Mouse (Mus musculus) kidney, adult 2 months (tissue): ENCODE data around the gene Olfr1360. TPM values are rescaled to one million over a fixed set of nuclear protein-coding genes. Genes with fewer than 3 reads are reported as not detected.

ENCODE experiments used
- DNase-seq: peaks from one replicate; pipeline ENCODE4 v3.0.0; 2021
- H3K27ac ChIP-seq: fragments of 200-500 bp; 2 replicates; pipeline ENCODE4 v1.5.1; 2012; ENCODE audit warnings: low read depth, low read length, control low read depth, inconsistent platforms; ENCODE audit not compliant: insufficient read depth
- H3K27me3 ChIP-seq: fragments of 200-500 bp; replicated peaks from 2 replicates; pipeline ENCODE4 v1.6.1; 2012; ENCODE audit warnings: mild to moderate bottlenecking, moderate library complexity, low read length, inconsistent platforms; ENCODE audit not compliant: control insufficient read depth, insufficient read depth
- H3K36me3 ChIP-seq: fragments of 200-500 bp; 2 replicates; pipeline ENCODE4 v1.6.1; 2012; ENCODE audit warnings: mild to moderate bottlenecking, moderate library complexity, low read length, inconsistent platforms; ENCODE audit not compliant: control insufficient read depth, insufficient read depth
- H3K4me1 ChIP-seq: fragments of 200-500 bp; 2 replicates; pipeline ENCODE4 v1.6.1; 2011; ENCODE audit warnings: low read length; ENCODE audit not compliant: control insufficient read depth, insufficient read depth
- H3K4me3 ChIP-seq: fragments of 200-500 bp; 2 replicates; pipeline ENCODE4 v1.5.1; 2011; ENCODE audit warnings: mild to moderate bottlenecking, low read depth, low read length, control low read depth; ENCODE audit not compliant: insufficient read depth
- CTCF ChIP-seq: fragments of 200-500 bp; conservative IDR thresholded peaks from 2 replicates; pipeline ENCODE4 v1.5.1; 2011; ENCODE audit warnings: low read depth, mild to moderate bottlenecking, control low read depth, low read length, moderate library complexity, mixed read lengths; ENCODE audit not compliant: insufficient read depth, insufficient read length
- POLR2A ChIP-seq: fragments of 200-500 bp; IDR thresholded peaks from one replicate; pipeline ENCODE4 v1.6.1; 2011; ENCODE audit warnings: low read depth, low read length, control low read depth
- WGBS: fragments of 180-500 bp; shearing (Covaris S2); methylation state at CpG from one replicate; pipeline ENCODE4 v1.1.7; 2018; 5-methylcytosine and 5-hydroxymethylcytosine counted together
- polyA plus RNA-seq: library from polyadenylated mRNA; depleted of rRNA; stranded (reverse); fragments of >200 nt; gene quantifications from 2 replicates; pipeline ENCODE4 v1.2.3, GENCODE M21; 2012; rRNA removed

Gene Olfr1360
- polyA plus RNA-seq, 1 experiment: not detected

- Histone ChIP-seq H3K27me3 (no peaks in the 10 kb centered on the region), H3K27ac (no peak overlapping the region), H3K36me3 (no peaks in the 10 kb centered on the region), H3K4me3 (no peak overlapping the region), H3K4me1 (no peaks in the 10 kb centered on the region)
- DNase-seq: no peak
- no peak for TF ChIP-seq POLR2A
- no peak for TF ChIP-seq CTCF
- 67% methylated on average over 4 of the region's 4 CpGs for WGBS
Observed at GRCm38 (mm10) chr13:21706669-21707068, 29.5 kb upstream of the Olfr1360 start.

- H3K36me3 ChIP-seq: no peaks in the 10 kb centered on the region
- TF ChIP-seq POLR2A (no peak), CTCF (no peak)
- no peak within 1 kb of the TSS for H3K27ac ChIP-seq
- H3K4me1 ChIP-seq: no peaks in the 10 kb centered on the region
- H3K27me3 ChIP-seq: no peaks in the 10 kb centered on the region; the same call in 1 of the 2 replicates
- H3K4me3 ChIP-seq: no peak within 1 kb of the TSS
- DNase-seq: no peak
Observed at GRCm38 (mm10) chr13:21697811-21698210, 20.6 kb upstream of the Olfr1360 start, which contains the start of gene Olfr1359. Gene Olfr1359, plus strand, starts transcription at chr13:21698111.

- no peak within 1 kb of the TSS for H3K4me3 ChIP-seq
- no peak for DNase-seq
- no peak for TF ChIP-seq POLR2A
- no peak for TF ChIP-seq CTCF
- H3K4me1 ChIP-seq: no peaks in the 10 kb centered on the region
- no peaks in the 10 kb centered on the region for H3K27me3 ChIP-seq
- 39% methylated on average over 2 of the region's 2 CpGs for WGBS
- no peaks in the 10 kb centered on the region for H3K36me3 ChIP-seq
- H3K27ac ChIP-seq: no peak within 1 kb of the TSS
Observed at GRCm38 (mm10) chr13:21663286-21663685, 13.9 kb downstream of the Olfr1360 start, which contains the start of gene Olfr1361. Gene Olfr1361, minus strand, starts transcription at chr13:21663386.

- TF ChIP-seq CTCF: no peak
- no peak for TF ChIP-seq POLR2A
- Histone ChIP-seq H3K4me1 (no peaks in the 10 kb centered on the region), H3K4me3 (no peak within 1 kb of the TSS), H3K27me3 (no peaks in the 10 kb centered on the region), H3K27ac (no peak within 1 kb of the TSS), H3K36me3 (no peaks in the 10 kb centered on the region)
- DNase-seq: no peak
- WGBS: 75% methylated on average over 2 of the region's 2 CpGs
Observed at GRCm38 (mm10) chr13:21642418-21642817, 34.8 kb downstream of the Olfr1360 start, which contains the start of gene Olfr11. Gene Olfr11, minus strand, starts transcription at chr13:21642518.

Other genes with a start within 250 kb of the Olfr1360 start
- gene Pgbd1, start 236.3 kb downstream of the Olfr1360 start, polyA plus RNA-seq: 1.1 and 1.2 TPM in 2 replicates
- gene Zscan26, start 223.7 kb downstream of the Olfr1360 start, polyA plus RNA-seq: 13.7 and 14.7 TPM in 2 replicates
- gene Nkapl, start 208.9 kb downstream of the Olfr1360 start, polyA plus RNA-seq: 0.13 and 0.23 TPM in 2 replicates
- 0.54 and 0.56 TPM in 2 replicates for gene Zkscan4, start 198.5 kb downstream of the Olfr1360 start, polyA plus RNA-seq
- not detected in 2 replicates for gene Gm10065, start 198.0 kb downstream of the Olfr1360 start, polyA plus RNA-seq
- 0.26 and 0.34 TPM in 2 replicates for gene AK157302, start 182.2 kb downstream of the Olfr1360 start, polyA plus RNA-seq
- gene Gm11273, start 176.0 kb downstream of the Olfr1360 start, polyA plus RNA-seq: 54.6 and 55.1 TPM in 2 replicates
- gene Zkscan8, start 146.3 kb downstream of the Olfr1360 start, polyA plus RNA-seq: 3.0 and 4.2 TPM in 2 replicates
- not detected in 2 replicates for gene Olfr1366, start 134.6 kb downstream of the Olfr1360 start, polyA plus RNA-seq
- not detected in 2 replicates for gene Olfr1535, start 117.5 kb downstream of the Olfr1360 start, polyA plus RNA-seq
- gene Olfr1364, start 95.6 kb downstream of the Olfr1360 start, polyA plus RNA-seq: not detected in 2 replicates
- gene Olfr1362, start 63.4 kb downstream of the Olfr1360 start, polyA plus RNA-seq: not detected in 2 replicates
- not detected in 2 replicates for gene Olfr11, start 34.9 kb downstream of the Olfr1360 start, polyA plus RNA-seq
- gene Olfr1361, start 14.0 kb downstream of the Olfr1360 start, polyA plus RNA-seq: not detected in 2 replicates
- not detected in 2 replicates for gene Olfr1359, start 20.7 kb upstream of the Olfr1360 start, polyA plus RNA-seq
- 1.0 TPM in 1 of 2 replicates, not detected in the other for gene Hist1h2bl, start 38.7 kb upstream of the Olfr1360 start, polyA plus RNA-seq
- gene Hist1h2ai, start 39.0 kb upstream of the Olfr1360 start, polyA plus RNA-seq: 0.49 and 1.2 TPM in 2 replicates
- gene Hist1h3h, start 40.3 kb upstream of the Olfr1360 start, polyA plus RNA-seq: 1.1 and 2.2 TPM in 2 replicates
- gene Hist1h2bm, start 44.6 kb upstream of the Olfr1360 start, polyA plus RNA-seq: 0.24 and 0.38 TPM in 2 replicates
- 0.75 and 1.1 TPM in 2 replicates for gene Hist1h4j, start 57.7 kb upstream of the Olfr1360 start, polyA plus RNA-seq
- gene Hist1h4k, start 73.1 kb upstream of the Olfr1360 start, polyA plus RNA-seq: 2.6 and 6.8 TPM in 2 replicates
- gene Hist1h2ak, start 76.4 kb upstream of the Olfr1360 start, polyA plus RNA-seq: 0.72 and 0.77 TPM in 2 replicates
- not detected in 2 replicates for gene Hist1h2bn, start 76.7 kb upstream of the Olfr1360 start, polyA plus RNA-seq
- gene Hist1h1b, start 103.2 kb upstream of the Olfr1360 start, polyA plus RNA-seq: 0.14 TPM in 1 of 2 replicates, not detected in the other
- gene Hist1h3i, start 106.0 kb upstream of the Olfr1360 start, polyA plus RNA-seq: 1.1 and 3.3 TPM in 2 replicates
- gene Hist1h2an, start 109.8 kb upstream of the Olfr1360 start, polyA plus RNA-seq: 0.33 TPM in 1 of 2 replicates, not detected in the other
- gene Hist1h2bp, start 110.1 kb upstream of the Olfr1360 start, polyA plus RNA-seq: 0.43 TPM in 1 of 2 replicates, not detected in the other
- 1.4 and 2.7 TPM in 2 replicates for gene Hist1h2bq, start 132.8 kb upstream of the Olfr1360 start, polyA plus RNA-seq
- not detected in 2 replicates for gene Hist1h2ao, start 133.1 kb upstream of the Olfr1360 start, polyA plus RNA-seq
- gene Hist1h4m, start 134.3 kb upstream of the Olfr1360 start, polyA plus RNA-seq: not detected in 2 replicates
- 3.6 and 5.2 TPM in 2 replicates for gene Hist1h4n, start 154.8 kb upstream of the Olfr1360 start, polyA plus RNA-seq
- 7.6 and 8.6 TPM in 2 replicates for gene Hist1h2ap, start 156.1 kb upstream of the Olfr1360 start, polyA plus RNA-seq
- 1.3 and 2.1 TPM in 2 replicates for gene Hist1h2br, start 156.3 kb upstream of the Olfr1360 start, polyA plus RNA-seq